Mouse (Mus musculus): ENCODE results near the gene Ikzf2. TPM values are rescaled to one million over a fixed set of nuclear protein-coding genes. Genes with fewer than 3 reads are reported as not detected.

Gene Ikzf2
- total RNA-seq, 2 experiments from 2014 or later, result 3.7 to 4.8 TPM

GRCm38 (mm10) chr1:69612076-69612475 lies 75.0 kb downstream of the Ikzf2 start:
- H3K4me3 ChIP-seq, result no peak overlapping the region
- DNase-seq (ENCODE audit: extremely low spot score in 1 of 2, low spot score in 2 of 2), result no peak
- no peak overlapping the region for H3K27ac ChIP-seq
- intact Hi-C loops (cut with DNase I), result no loop called here
- no peak for TF ChIP-seq CTCF (IDR thresholded peaks at IDR 0.05)

- intact Hi-C loops (cut with DNase I), result no loop called here
- no peak for DNase-seq (ENCODE audit: extremely low spot score in 1 of 2, low spot score in 2 of 2)
- Histone ChIP-seq H3K4me3 (no peak overlapping the region), H3K27ac (no peak overlapping the region)
- no peak for TF ChIP-seq CTCF (IDR thresholded peaks at IDR 0.05)
Measured at GRCm38 (mm10) chr1:69611204-69611725, 75.8 kb downstream of the Ikzf2 start.

- DNase-seq (ENCODE audit: extremely low spot score in 1 of 2, low spot score in 2 of 2), result no peak
- Histone ChIP-seq H3K27ac (no peak overlapping the region), H3K4me3 (no peak overlapping the region)
- intact Hi-C loops (cut with DNase I), result no loop called here
- no peak for TF ChIP-seq CTCF (IDR thresholded peaks at IDR 0.05)
Measured at GRCm38 (mm10) chr1:69610791-69611190, 76.3 kb downstream of the Ikzf2 start.

GRCm38 (mm10) chr1:69608846-69609245 lies 78.2 kb downstream of the Ikzf2 start:
- H3K27ac ChIP-seq, result no peak overlapping the region
- no peak for DNase-seq (ENCODE audit: extremely low spot score in 1 of 2, low spot score in 2 of 2)
- TF ChIP-seq CTCF (IDR thresholded peaks at IDR 0.05), result no peak
- H3K4me3 ChIP-seq, result no peak overlapping the region
- intact Hi-C loops (cut with DNase I), result no loop called here

- Histone ChIP-seq H3K27ac (no peak overlapping the region), H3K4me3 (no peak overlapping the region)
- TF ChIP-seq CTCF (IDR thresholded peaks at IDR 0.05), result no peak
- DNase-seq (ENCODE audit: extremely low spot score in 1 of 2, low spot score in 2 of 2), result no peak
- intact Hi-C loops (cut with DNase I), result no loop called here
Measured at GRCm38 (mm10) chr1:69606844-69607243, 80.2 kb downstream of the Ikzf2 start.

DNA sequence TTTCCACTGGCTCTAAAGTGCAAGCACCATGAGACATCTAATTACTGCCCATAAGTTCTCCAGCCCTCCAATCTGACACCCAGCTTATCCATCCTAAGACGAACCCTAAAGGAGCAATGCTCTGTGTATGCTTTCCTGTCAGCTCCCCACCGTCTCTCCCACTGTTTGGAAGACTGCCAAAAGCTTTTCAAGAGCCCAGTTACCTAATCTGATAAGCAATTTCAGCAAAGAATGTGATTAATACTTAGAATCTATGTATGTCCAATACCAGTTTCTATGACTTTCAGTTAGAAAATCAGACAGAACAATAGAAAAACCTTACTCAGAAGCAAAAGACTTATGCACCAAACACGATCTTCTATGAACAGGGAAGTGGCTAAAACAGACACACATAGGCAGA lies 82.8 kb downstream of the Ikzf2 start:
- intact Hi-C loops (cut with DNase I), result no loop called here

DNA sequence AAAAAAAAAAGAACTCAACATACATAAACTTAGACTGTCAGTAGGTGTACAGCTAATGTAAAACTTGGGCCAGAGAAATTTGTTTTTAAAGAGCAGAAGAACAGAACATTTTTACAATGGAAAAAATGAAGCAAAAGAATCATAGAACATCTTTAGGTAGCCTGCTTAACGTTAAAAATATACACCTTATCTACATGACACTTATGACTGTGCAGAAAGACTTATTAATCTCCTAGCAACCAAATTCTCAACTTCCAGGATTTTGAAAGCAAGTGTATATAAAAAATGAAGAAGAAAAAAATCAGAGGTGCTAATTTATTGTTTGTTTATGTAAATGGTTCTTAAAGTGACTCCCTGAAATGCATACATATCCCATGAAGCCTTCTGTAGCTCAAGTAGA lies 86.1 kb downstream of the Ikzf2 start:
- no peak for DNase-seq (ENCODE audit: extremely low spot score in 1 of 2, low spot score in 2 of 2)
- Histone ChIP-seq H3K27ac (no peak overlapping the region), H3K4me3 (no peak overlapping the region)
- no peak for TF ChIP-seq CTCF (IDR thresholded peaks at IDR 0.05)
- intact Hi-C loops (cut with DNase I), result no loop called here

More for the DNA sequence above, 82.8 kb downstream of the Ikzf2 start:
- Histone ChIP-seq H3K27ac (no peak overlapping the region), H3K4me3 (no peak overlapping the region)
- no peak for DNase-seq (ENCODE audit: extremely low spot score in 1 of 2, low spot score in 2 of 2)
- TF ChIP-seq CTCF (IDR thresholded peaks at IDR 0.05), result no peak

DNA sequence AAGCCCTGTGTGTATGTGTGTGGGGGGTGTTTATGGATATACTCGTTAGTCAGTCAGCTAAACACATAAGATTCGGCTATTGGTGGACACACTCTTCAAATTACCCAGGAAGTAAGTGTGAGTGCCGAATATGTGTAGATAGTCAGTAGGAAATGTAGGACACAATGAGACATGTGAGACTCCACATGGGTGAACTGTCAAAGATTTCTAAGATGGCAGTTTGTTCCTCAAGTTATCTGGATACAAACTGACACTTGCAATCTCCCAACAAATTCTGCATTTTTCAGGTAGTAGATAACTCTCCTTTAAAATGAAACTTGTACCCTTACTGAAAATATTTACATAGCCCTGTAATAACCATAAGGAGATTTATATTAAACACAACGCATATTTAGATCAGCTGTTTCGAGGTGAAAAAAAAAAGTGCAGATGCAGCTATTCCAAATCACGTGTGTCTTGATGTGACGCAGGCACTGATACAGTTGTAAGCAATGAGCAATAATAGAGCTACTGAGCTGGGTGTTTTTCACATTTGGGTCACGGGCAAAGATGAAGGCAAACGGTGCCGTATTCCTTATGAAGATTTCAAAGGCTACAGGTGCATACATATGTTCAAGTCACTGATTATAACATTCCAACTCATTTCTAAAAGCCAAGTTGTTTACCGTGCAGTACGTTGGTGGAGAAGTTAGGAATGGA lies 87.8 kb downstream of the Ikzf2 start:
- no peak for DNase-seq (ENCODE audit: extremely low spot score in 1 of 2, low spot score in 2 of 2)
- TF ChIP-seq CTCF (IDR thresholded peaks at IDR 0.05), result no peak
- Histone ChIP-seq H3K4me3 (no peak overlapping the region), H3K27ac (no peak overlapping the region)
- intact Hi-C loops (cut with DNase I), result no loop called here

GRCm38 (mm10) chr1:69591889-69592288 lies 95.2 kb downstream of the Ikzf2 start:
- no peak for DNase-seq (ENCODE audit: extremely low spot score in 1 of 2, low spot score in 2 of 2)
- intact Hi-C loops (cut with DNase I), result no loop called here
- no peak overlapping the region for H3K4me3 ChIP-seq
- no peak overlapping the region for H3K27ac ChIP-seq
- no peak for TF ChIP-seq CTCF (IDR thresholded peaks at IDR 0.05)

GRCm38 (mm10) chr1:69591328-69591801 lies 95.7 kb downstream of the Ikzf2 start:
- no peak overlapping the region for H3K4me3 ChIP-seq
- H3K27ac ChIP-seq, result no peak overlapping the region
- no peak for TF ChIP-seq CTCF (IDR thresholded peaks at IDR 0.05)
- intact Hi-C loops (cut with DNase I), result no loop called here
- DNase-seq (ENCODE audit: extremely low spot score in 1 of 2, low spot score in 2 of 2), result no peak

GRCm38 (mm10) chr1:69585546-69585945 lies 101.5 kb downstream of the Ikzf2 start:
- no peak for TF ChIP-seq CTCF (IDR thresholded peaks at IDR 0.05)
- DNase-seq (ENCODE audit: extremely low spot score in 1 of 2, low spot score in 2 of 2), result no peak
- Histone ChIP-seq H3K4me3 (no peak overlapping the region), H3K27ac (no peak overlapping the region)
- intact Hi-C loops (cut with DNase I), result no loop called here

DNA sequence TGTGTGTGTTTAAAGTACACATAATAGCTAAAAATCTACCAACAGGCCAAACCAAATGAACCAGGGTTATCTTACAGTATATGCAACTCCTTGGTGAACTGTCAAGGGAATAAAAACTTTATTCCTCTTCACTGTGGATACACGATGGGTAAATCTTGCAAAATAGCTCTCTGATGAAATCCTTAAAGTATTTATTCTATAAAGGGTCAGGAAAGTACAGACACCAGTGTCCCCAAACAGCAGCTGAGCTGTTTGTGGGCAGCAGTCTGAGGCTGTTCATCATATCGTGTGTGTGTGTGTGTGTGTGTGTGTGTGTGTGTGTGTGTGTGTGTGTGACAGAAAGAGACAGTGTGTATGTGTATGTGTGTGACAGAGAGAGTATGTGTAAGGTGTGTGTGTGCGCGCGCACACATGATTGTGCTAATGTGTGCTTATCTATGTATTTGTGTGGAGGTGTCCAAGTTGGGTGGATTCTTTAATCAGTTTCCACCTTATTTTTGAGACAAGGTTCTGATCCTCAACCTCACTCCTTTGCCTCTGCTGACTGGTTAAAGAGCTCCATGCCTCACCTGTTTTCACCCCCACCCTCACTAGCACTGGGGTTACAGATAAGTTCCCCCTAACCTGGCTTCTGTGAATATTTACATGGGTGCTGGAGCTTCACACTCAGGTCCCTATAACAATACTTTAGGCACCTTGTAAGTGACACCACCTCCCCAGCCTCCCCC lies 102.9 kb downstream of the Ikzf2 start:
- no peak for TF ChIP-seq CTCF (IDR thresholded peaks at IDR 0.05)
- DNase-seq (ENCODE audit: extremely low spot score in 1 of 2, low spot score in 2 of 2), result no peak
- intact Hi-C loops (cut with DNase I), result no loop called here
- Histone ChIP-seq H3K27ac (no peak overlapping the region), H3K4me3 (no peak overlapping the region)
